Mouse (Mus musculus) intestine, postnatal 0 days (tissue): ENCODE results near the gene Nckap5l. TPM values are rescaled to one million over a fixed set of nuclear protein-coding genes. Genes with fewer than 3 reads are reported as not detected.
"Not testable (repeated sequence)": the region's sequence is repeated elsewhere in the genome, so short reads cannot be mapped to it uniquely, and the experiment has no call there.

Experiments
- ATAC-seq: fragments of 200-750 bp; cut with Nextera tagmentation; 2 replicates; pipeline ENCODE4 v1.8.0; 2017; ENCODE audit warnings: mild to moderate bottlenecking, moderate TSS enrichment, moderate library complexity
- H3K27ac ChIP-seq: fragments of 300-500 bp; sonication (generic); 2 replicates; pipeline ENCODE4 v1.5.1; 2014; ENCODE audit warnings: mild to moderate bottlenecking, low read depth, low read length, moderate library complexity
- H3K27me3 ChIP-seq: fragments of 300-500 bp; sonication (generic); replicated peaks from 2 replicates; pipeline ENCODE4 v1.6.1; 2014; ENCODE audit warnings: low read length, mixed read lengths; ENCODE audit not compliant: control insufficient read depth, insufficient read depth
- H3K36me3 ChIP-seq: fragments of 300-500 bp; sonication (generic); 2 replicates; pipeline ENCODE4 v1.6.1; 2014; ENCODE audit warnings: mild to moderate bottlenecking, moderate library complexity; ENCODE audit not compliant: control insufficient read depth, insufficient read depth
- H3K4me1 ChIP-seq: fragments of 300-500 bp; sonication (generic); replicated peaks from 2 replicates; pipeline ENCODE4 v1.6.1; 2014; ENCODE audit warnings: antibody characterized with exemption, low read length, mixed read lengths; ENCODE audit not compliant: control insufficient read depth, insufficient read depth
- H3K4me2 ChIP-seq: fragments of 300-500 bp; sonication (generic); replicated peaks from 2 replicates; pipeline ENCODE4 v1.6.1; 2014; ENCODE audit warnings: low read depth, mild to moderate bottlenecking, moderate library complexity
- H3K4me3 ChIP-seq: fragments of 300-500 bp; sonication (generic); 2 replicates; pipeline ENCODE4 v1.5.1; 2014; ENCODE audit warnings: low read depth, low read length
- H3K9ac ChIP-seq: fragments of 300-500 bp; sonication (generic); 2 replicates; pipeline ENCODE4 v1.6.1; 2014; ENCODE audit warnings: mild to moderate bottlenecking, low read depth, low read length
- H3K9me3 ChIP-seq: fragments of 300-500 bp; sonication (generic); 2 replicates; pipeline ENCODE4 v1.6.1; 2016; ENCODE audit warnings: mixed run types; ENCODE audit not compliant: control insufficient read depth
- CTCF ChIP-seq: sonication (generic); IDR thresholded peaks from 2 replicates; pipeline ENCODE4 v1.5.1; 2016; ENCODE audit warnings: low read depth, mild to moderate bottlenecking, control low read depth, antibody characterized with exemption, moderate library complexity
- WGBS: fragments of 180-500 bp; shearing (Covaris S2); extraction: QIAGEN DNeasy Blood & Tissue Kit; methylation state at CpG from one replicate; pipeline ENCODE4 v1.1.7; 2014; 5-methylcytosine and 5-hydroxymethylcytosine counted together
- polyA plus RNA-seq: library from polyadenylated mRNA; unstranded; fragments of >200 nt; fragmentation: Nextera tagmentation; extraction: Ambion mirVana; gene quantifications from 2 replicates; pipeline ENCODE4 v1.2.1, GENCODE M21; 2015

Nckap5l gene
- polyA plus RNA-seq, 1 experiment from 2014 or later, result 2.1 TPM

GRCm38 (mm10) chr15:99449131-99449750, 8.3 kb downstream of the Nckap5l start:
- no peaks in the 10 kb centered on the region for H3K4me1 ChIP-seq
- TF ChIP-seq CTCF, result no peak
- 52% methylated on average over 9 of the region's 9 CpGs for WGBS
- ATAC-seq, result no peak
- H3K4me3 ChIP-seq, result no peak overlapping the region
- H3K36me3 ChIP-seq, result no peaks in the 10 kb centered on the region
- H3K27me3 ChIP-seq, result no peaks in the 10 kb centered on the region
- H3K4me2 ChIP-seq, result no peak overlapping the region
- no peak overlapping the region for H3K27ac ChIP-seq
- H3K9me3 ChIP-seq, result no peaks in the 10 kb centered on the region
- H3K9ac ChIP-seq, result no peak overlapping the region

- WGBS, result 87% methylated on average over 10 of the region's 10 CpGs
- H3K36me3 ChIP-seq, H3K4me3 ChIP-seq, H3K9me3 ChIP-seq, H3K27ac ChIP-seq, H3K27me3 ChIP-seq, H3K4me2 ChIP-seq, ATAC-seq, H3K4me1 ChIP-seq, H3K9ac ChIP-seq: not testable (repeated sequence)
Observed at GRCm38 (mm10) chr15:99446136-99446535, 11.4 kb downstream of the Nckap5l start.

GRCm38 (mm10) chr15:99445567-99445966, 12.0 kb downstream of the Nckap5l start:
- WGBS, result 21% methylated on average over 6 of the region's 6 CpGs
- no peak for TF ChIP-seq CTCF

GRCm38 (mm10) chr15:99442358-99442757, 15.2 kb downstream of the Nckap5l start:
- no peaks in the 10 kb centered on the region for H3K27me3 ChIP-seq
- ATAC-seq, result no peak
- no peaks in the 10 kb centered on the region; the same call in 1 of the 2 replicates for H3K36me3 ChIP-seq
- H3K27ac ChIP-seq, result no peak overlapping the region
- no peak overlapping the region for H3K9ac ChIP-seq
- no peak overlapping the region for H3K4me3 ChIP-seq
- peaks cover 22% of the 10 kb centered on the region for H3K4me1 ChIP-seq
- 73% methylated on average over 7 of the region's 7 CpGs for WGBS
- no peaks in the 10 kb centered on the region for H3K9me3 ChIP-seq
- no peak overlapping the region for H3K4me2 ChIP-seq
- TF ChIP-seq CTCF, result no peak

More at GRCm38 (mm10) chr15:99445567-99445966, 12.0 kb downstream of the Nckap5l start:
- H3K36me3 ChIP-seq, result no peaks in the 10 kb centered on the region
- no peak overlapping the region for H3K4me2 ChIP-seq
- no peak overlapping the region for H3K4me3 ChIP-seq
- no peak overlapping the region for H3K27ac ChIP-seq
- H3K9ac ChIP-seq, result no peak overlapping the region
- peak; percentile 31; the same call in 1 of the 2 replicates for ATAC-seq
- no peaks in the 10 kb centered on the region for H3K9me3 ChIP-seq
- H3K27me3 ChIP-seq, result no peaks in the 10 kb centered on the region
- H3K4me1 ChIP-seq, result peaks cover 7% of the 10 kb centered on the region

- no peak; the same call in 1 of the 2 replicates for ATAC-seq
- peak overlapping the region; percentile 37 for H3K4me2 ChIP-seq
- WGBS, result 25% methylated on average over 8 of the region's 8 CpGs
- no peak overlapping the region for H3K4me3 ChIP-seq
- peaks cover 22% of the 10 kb centered on the region for H3K4me1 ChIP-seq
- no peaks in the 10 kb centered on the region for H3K27me3 ChIP-seq
- H3K9ac ChIP-seq, result no peak overlapping the region
- no peaks in the 10 kb centered on the region; the same call in 1 of the 2 replicates for H3K36me3 ChIP-seq
- TF ChIP-seq CTCF, result no peak
- H3K9me3 ChIP-seq, result no peaks in the 10 kb centered on the region
- H3K27ac ChIP-seq, result no peak overlapping the region; the same call in 1 of the 2 replicates
Observed at GRCm38 (mm10) chr15:99440816-99441457, 16.6 kb downstream of the Nckap5l start.

GRCm38 (mm10) chr15:99440112-99440815, 17.3 kb downstream of the Nckap5l start:
- H3K36me3 ChIP-seq, result no peaks in the 10 kb centered on the region; the same call in 1 of the 2 replicates
- peak; percentile 73 for ATAC-seq
- H3K27ac ChIP-seq, result no peak overlapping the region; the same call in 1 of the 2 replicates
- peak overlapping the region; percentile 37 for H3K4me2 ChIP-seq
- no peak for TF ChIP-seq CTCF
- WGBS, result 19% methylated on average over 2 of the region's 2 CpGs
- no peaks in the 10 kb centered on the region for H3K9me3 ChIP-seq
- no peaks in the 10 kb centered on the region for H3K27me3 ChIP-seq
- peaks cover 22% of the 10 kb centered on the region for H3K4me1 ChIP-seq
- H3K9ac ChIP-seq, result no peak overlapping the region
- H3K4me3 ChIP-seq, result no peak overlapping the region
